Mouse (Mus musculus): Measurements from ENCODE around the gene Chrd. TPM values are rescaled to one million over a fixed set of nuclear protein-coding genes. Genes with fewer than 3 reads are reported as not detected.

The Chrd gene
- polyA plus RNA-seq, 1 experiment from 2014 or later: 0.70 TPM

- Histone ChIP-seq H3K27ac (replicated peaks in 1 of 2; ENCODE audit: control insufficient read depth in 1 of 2, insufficient read depth in 1 of 2, low read depth in 2 of 2, low read length in 2 of 2) (no peak overlapping the region), H3K27me3 (ENCODE audit: control insufficient read depth, insufficient read depth, low read length) (no peaks in the 10 kb centered on the region), H3K36me3 (ENCODE audit: control insufficient read depth, insufficient read depth, low read length) (no peaks in the 10 kb centered on the region), H3K9ac (ENCODE audit: low read length) (no peak overlapping the region), H3K4me3 (ENCODE audit: control insufficient read depth in 1 of 2, insufficient read depth in 1 of 2, low read depth in 1 of 2, low read length in 2 of 2) (no peak overlapping the region), H3K4me2 (ENCODE audit: low read length) (no peak overlapping the region), H3K9me3 (ENCODE audit: control insufficient read depth, low read length) (no peaks in the 10 kb centered on the region), H3K4me1 (ENCODE audit: control insufficient read depth in 2 of 2, insufficient read depth in 2 of 2, low read length in 2 of 2) (no peaks in the 10 kb centered on the region)
- no peak for ATAC-seq (ENCODE audit: insufficient number of reproducible peaks, insufficient read depth, low FRiP score, low read depth)
- WGBS: 41% methylated on average over 9 of the region's 9 CpGs
Observed at GRCm38 (mm10) chr16:20765244-20765643, 32.3 kb downstream of the Chrd start.

- peaks cover 6% of the 10 kb centered on the region; the same call in 1 of the 2 replicates for H3K9me3 ChIP-seq (ENCODE audit: control insufficient read depth, low read length)
- no peak for ATAC-seq (ENCODE audit: insufficient number of reproducible peaks, insufficient read depth, low FRiP score, low read depth)
- H3K36me3 ChIP-seq (ENCODE audit: control insufficient read depth, insufficient read depth, low read length): no peaks in the 10 kb centered on the region
- no peak overlapping the region for H3K9ac ChIP-seq (ENCODE audit: low read length)
- no peak overlapping the region for H3K4me3 ChIP-seq (ENCODE audit: control insufficient read depth in 1 of 2, insufficient read depth in 1 of 2, low read depth in 1 of 2, low read length in 2 of 2)
- no peak overlapping the region for H3K27ac ChIP-seq (replicated peaks in 1 of 2; ENCODE audit: control insufficient read depth in 1 of 2, insufficient read depth in 1 of 2, low read depth in 2 of 2, low read length in 2 of 2)
- no peaks in the 10 kb centered on the region for H3K4me1 ChIP-seq (ENCODE audit: control insufficient read depth in 2 of 2, insufficient read depth in 2 of 2, low read length in 2 of 2)
- H3K4me2 ChIP-seq (ENCODE audit: low read length): no peak overlapping the region
- 69% methylated on average over 5 of the region's 5 CpGs for WGBS
- H3K27me3 ChIP-seq (ENCODE audit: control insufficient read depth, insufficient read depth, low read length): no peaks in the 10 kb centered on the region
Observed at GRCm38 (mm10) chr16:20775021-20775420, 42.1 kb downstream of the Chrd start.

GRCm38 (mm10) chr16:20779846-20780245, 46.9 kb downstream of the Chrd start:
- no peak overlapping the region for H3K4me2 ChIP-seq (ENCODE audit: low read length)
- H3K27me3 ChIP-seq (ENCODE audit: control insufficient read depth, insufficient read depth, low read length): no peaks in the 10 kb centered on the region; the same call in 1 of the 2 replicates
- no peak overlapping the region for H3K9ac ChIP-seq (ENCODE audit: low read length)
- H3K4me1 ChIP-seq (ENCODE audit: control insufficient read depth in 2 of 2, insufficient read depth in 2 of 2, low read length in 2 of 2): no peaks in the 10 kb centered on the region
- H3K4me3 ChIP-seq (ENCODE audit: control insufficient read depth in 1 of 2, insufficient read depth in 1 of 2, low read depth in 1 of 2, low read length in 2 of 2): no peak overlapping the region
- no peaks in the 10 kb centered on the region for H3K9me3 ChIP-seq (ENCODE audit: control insufficient read depth, low read length)
- ATAC-seq (ENCODE audit: insufficient number of reproducible peaks, insufficient read depth, low FRiP score, low read depth): no peak
- H3K27ac ChIP-seq (replicated peaks in 1 of 2; ENCODE audit: control insufficient read depth in 1 of 2, insufficient read depth in 1 of 2, low read depth in 2 of 2, low read length in 2 of 2): no peak overlapping the region
- 63% methylated on average over 3 of the region's 3 CpGs for WGBS
- no peaks in the 10 kb centered on the region for H3K36me3 ChIP-seq (ENCODE audit: control insufficient read depth, insufficient read depth, low read length)

DNA sequence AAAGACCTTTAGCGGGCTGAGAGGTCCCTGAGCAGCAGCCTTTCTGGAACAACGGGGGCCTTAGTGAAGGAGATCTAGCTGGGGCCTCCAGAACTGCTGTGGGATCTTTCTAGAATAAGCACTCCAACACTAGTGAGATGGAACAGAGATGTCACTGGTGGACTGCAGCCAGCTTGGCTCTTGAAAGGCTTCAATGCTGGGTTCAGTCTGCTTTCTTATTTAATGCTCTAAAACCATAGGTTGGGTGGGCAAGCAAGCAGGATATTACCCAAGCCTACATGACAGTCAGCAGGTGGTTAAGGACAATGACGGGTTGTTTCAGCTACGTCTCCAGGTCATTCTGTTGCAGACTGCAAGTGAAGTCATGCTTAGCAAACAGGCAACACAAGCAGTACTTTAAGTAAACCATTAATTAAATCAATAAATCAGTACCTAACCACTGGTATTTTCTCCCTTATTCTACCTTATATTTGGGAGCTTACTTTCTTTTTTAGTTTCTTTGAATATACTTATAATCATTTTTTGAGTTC, 48.2 kb downstream of the Chrd start:
- H3K4me2 ChIP-seq (ENCODE audit: low read length): no peak overlapping the region
- WGBS: 79% methylated on average over 4 of the region's 4 CpGs
- H3K27me3 ChIP-seq (ENCODE audit: control insufficient read depth, insufficient read depth, low read length): no peaks in the 10 kb centered on the region; the same call in 1 of the 2 replicates

GRCm38 (mm10) chr16:20783891-20784290, 51.0 kb downstream of the Chrd start:
- Histone ChIP-seq H3K27me3 (ENCODE audit: control insufficient read depth, insufficient read depth, low read length) (no peaks in the 10 kb centered on the region; the same call in 1 of the 2 replicates), H3K4me2 (ENCODE audit: low read length) (no peak overlapping the region), H3K4me1 (ENCODE audit: control insufficient read depth in 2 of 2, insufficient read depth in 2 of 2, low read length in 2 of 2) (no peaks in the 10 kb centered on the region), H3K9ac (ENCODE audit: low read length) (no peak overlapping the region), H3K36me3 (ENCODE audit: control insufficient read depth, insufficient read depth, low read length) (no peaks in the 10 kb centered on the region), H3K4me3 (ENCODE audit: control insufficient read depth in 1 of 2, insufficient read depth in 1 of 2, low read depth in 1 of 2, low read length in 2 of 2) (no peak overlapping the region), H3K27ac (replicated peaks in 1 of 2; ENCODE audit: control insufficient read depth in 1 of 2, insufficient read depth in 1 of 2, low read depth in 2 of 2, low read length in 2 of 2) (no peak overlapping the region), H3K9me3 (ENCODE audit: control insufficient read depth, low read length) (no peaks in the 10 kb centered on the region)
- 75% methylated on average over 2 of the region's 2 CpGs for WGBS
- ATAC-seq (ENCODE audit: insufficient number of reproducible peaks, insufficient read depth, low FRiP score, low read depth): no peak

More for the DNA sequence above, 48.2 kb downstream of the Chrd start:
- no peak for ATAC-seq (ENCODE audit: insufficient number of reproducible peaks, insufficient read depth, low FRiP score, low read depth)
- Histone ChIP-seq H3K4me1 (ENCODE audit: control insufficient read depth in 2 of 2, insufficient read depth in 2 of 2, low read length in 2 of 2) (no peaks in the 10 kb centered on the region), H3K27ac (replicated peaks in 1 of 2; ENCODE audit: control insufficient read depth in 1 of 2, insufficient read depth in 1 of 2, low read depth in 2 of 2, low read length in 2 of 2) (no peak overlapping the region), H3K36me3 (ENCODE audit: control insufficient read depth, insufficient read depth, low read length) (no peaks in the 10 kb centered on the region), H3K9ac (ENCODE audit: low read length) (no peak overlapping the region), H3K9me3 (ENCODE audit: control insufficient read depth, low read length) (no peaks in the 10 kb centered on the region), H3K4me3 (ENCODE audit: control insufficient read depth in 1 of 2, insufficient read depth in 1 of 2, low read depth in 1 of 2, low read length in 2 of 2) (no peak overlapping the region)

DNA sequence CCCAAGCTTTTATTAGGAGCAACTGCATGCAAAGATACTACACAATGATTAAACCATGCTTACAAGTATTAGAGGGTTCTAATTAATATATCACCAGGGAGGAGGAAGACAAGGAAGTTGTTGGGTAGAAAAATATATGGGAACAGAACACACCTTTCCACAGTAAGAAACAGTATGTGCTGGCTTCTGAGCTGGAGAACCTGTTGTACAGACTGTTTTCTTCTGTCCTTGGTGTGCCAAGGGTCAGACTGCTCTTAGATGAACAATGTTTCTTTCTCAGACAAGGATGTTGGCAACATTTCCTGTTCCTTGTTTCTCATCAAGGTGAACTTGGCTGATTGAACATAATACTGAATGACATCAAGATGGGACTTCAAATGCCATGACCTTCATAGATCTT, 51.8 kb downstream of the Chrd start:
- no peak for ATAC-seq (ENCODE audit: insufficient number of reproducible peaks, insufficient read depth, low FRiP score, low read depth)
- no peaks in the 10 kb centered on the region for H3K9me3 ChIP-seq (ENCODE audit: control insufficient read depth, low read length)

DNA sequence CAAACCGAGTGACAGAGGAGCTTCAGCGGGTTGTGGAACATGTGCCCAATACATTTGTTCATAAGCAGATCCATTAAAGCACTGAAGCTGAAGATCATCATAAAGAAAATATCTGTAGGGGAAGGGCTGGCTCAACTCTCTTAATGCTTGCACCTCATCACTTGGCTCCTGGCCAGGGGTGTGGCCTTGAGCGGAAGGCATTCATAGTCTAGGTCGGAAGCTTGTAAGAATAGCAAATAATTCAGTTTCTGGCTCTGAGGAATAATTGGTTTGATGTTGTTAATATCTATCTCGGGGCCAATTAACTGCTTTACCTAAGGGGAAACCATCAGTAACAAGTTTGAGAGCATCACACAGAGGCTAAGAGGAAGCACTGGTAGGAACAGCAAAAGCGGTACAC, 53.6 kb downstream of the Chrd start:
- H3K27ac ChIP-seq (replicated peaks in 1 of 2; ENCODE audit: control insufficient read depth in 1 of 2, insufficient read depth in 1 of 2, low read depth in 2 of 2, low read length in 2 of 2): no peak overlapping the region
- H3K4me2 ChIP-seq (ENCODE audit: low read length): no peak overlapping the region
- ATAC-seq (ENCODE audit: insufficient number of reproducible peaks, insufficient read depth, low FRiP score, low read depth): no peak
- H3K36me3 ChIP-seq (ENCODE audit: control insufficient read depth, insufficient read depth, low read length): no peaks in the 10 kb centered on the region
- 76% methylated on average over 6 of the region's 6 CpGs for WGBS
- no peak overlapping the region for H3K9ac ChIP-seq (ENCODE audit: low read length)
- no peaks in the 10 kb centered on the region for H3K4me1 ChIP-seq (ENCODE audit: control insufficient read depth in 2 of 2, insufficient read depth in 2 of 2, low read length in 2 of 2)
- H3K27me3 ChIP-seq (ENCODE audit: control insufficient read depth, insufficient read depth, low read length): no peaks in the 10 kb centered on the region; the same call in 1 of the 2 replicates
- H3K9me3 ChIP-seq (ENCODE audit: control insufficient read depth, low read length): no peaks in the 10 kb centered on the region
- no peak overlapping the region for H3K4me3 ChIP-seq (ENCODE audit: control insufficient read depth in 1 of 2, insufficient read depth in 1 of 2, low read depth in 1 of 2, low read length in 2 of 2)

More for the DNA sequence above, 51.8 kb downstream of the Chrd start:
- no peaks in the 10 kb centered on the region; the same call in 1 of the 2 replicates for H3K27me3 ChIP-seq (ENCODE audit: control insufficient read depth, insufficient read depth, low read length)
- no peak overlapping the region for H3K4me2 ChIP-seq (ENCODE audit: low read length)
- H3K4me3 ChIP-seq (ENCODE audit: control insufficient read depth in 1 of 2, insufficient read depth in 1 of 2, low read depth in 1 of 2, low read length in 2 of 2): no peak overlapping the region
- H3K9ac ChIP-seq (ENCODE audit: low read length): no peak overlapping the region
- H3K27ac ChIP-seq (replicated peaks in 1 of 2; ENCODE audit: control insufficient read depth in 1 of 2, insufficient read depth in 1 of 2, low read depth in 2 of 2, low read length in 2 of 2): no peak overlapping the region
- H3K4me1 ChIP-seq (ENCODE audit: control insufficient read depth in 2 of 2, insufficient read depth in 2 of 2, low read length in 2 of 2): no peaks in the 10 kb centered on the region
- H3K36me3 ChIP-seq (ENCODE audit: control insufficient read depth, insufficient read depth, low read length): no peaks in the 10 kb centered on the region

- no peaks in the 10 kb centered on the region for H3K36me3 ChIP-seq (ENCODE audit: control insufficient read depth, insufficient read depth, low read length)
- H3K4me3 ChIP-seq (ENCODE audit: control insufficient read depth in 1 of 2, insufficient read depth in 1 of 2, low read depth in 1 of 2, low read length in 2 of 2): no peak overlapping the region
- H3K4me2 ChIP-seq (ENCODE audit: low read length): no peak overlapping the region
- H3K9ac ChIP-seq (ENCODE audit: low read length): no peak overlapping the region
- no peaks in the 10 kb centered on the region for H3K9me3 ChIP-seq (ENCODE audit: control insufficient read depth, low read length)
- H3K27me3 ChIP-seq (ENCODE audit: control insufficient read depth, insufficient read depth, low read length): no peaks in the 10 kb centered on the region
- no peaks in the 10 kb centered on the region for H3K4me1 ChIP-seq (ENCODE audit: control insufficient read depth in 2 of 2, insufficient read depth in 2 of 2, low read length in 2 of 2)
- H3K27ac ChIP-seq (replicated peaks in 1 of 2; ENCODE audit: control insufficient read depth in 1 of 2, insufficient read depth in 1 of 2, low read depth in 2 of 2, low read length in 2 of 2): no peak overlapping the region
- ATAC-seq (ENCODE audit: insufficient number of reproducible peaks, insufficient read depth, low FRiP score, low read depth): no peak
- WGBS: 51% methylated on average over 6 of the region's 6 CpGs
Observed at GRCm38 (mm10) chr16:20791803-20792202, 58.9 kb downstream of the Chrd start.

All from heart, embryonic 14.5 days (tissue).